Comparison of ENCODE assay signal across 8 mouse cellular contexts in genomic region chr13:113986864-113987562, GRCm38 (mm10).
DNase-seq lines count a peak whose midpoint lies in the region; ATAC-seq lines count a peak whose summit lies in the region.

No protein-coding gene starts in this region.

- H3K4me2 ChIP-seq in hindbrain, embryonic 12.5 days (replicated peaks), result no peak overlapping the region
- H3K4me2 ChIP-seq in hindbrain, embryonic 16.5 days (ENCODE audit: low read length), result no peak overlapping the region

- WGBS in hindbrain, embryonic 10.5 days, result 90% methylated on average over 13 of the region's 13 CpGs
- WGBS in hindbrain, embryonic 12.5 days, result 82% methylated on average over 13 of the region's 13 CpGs
- WGBS in hindbrain, embryonic 16.5 days, result 57% methylated on average over 13 of the region's 13 CpGs

- no peak overlapping the region for H3K9ac ChIP-seq in hindbrain, embryonic 12.5 days
- no peak overlapping the region for H3K9ac ChIP-seq in hindbrain, embryonic 16.5 days (ENCODE audit: low read depth, low read length)

- H3K9me3 ChIP-seq in hindbrain, embryonic 10.5 days, result no peaks in the 10 kb centered on the region
- no peaks in the 10 kb centered on the region for H3K9me3 ChIP-seq in hindbrain, embryonic 12.5 days (replicated peaks)
- H3K9me3 ChIP-seq in hindbrain, embryonic 16.5 days (ENCODE audit: control insufficient read depth, low read length), result no peaks in the 10 kb centered on the region

- H3K27ac ChIP-seq in hindbrain, embryonic 10.5 days, result no peak overlapping the region
- H3K27ac ChIP-seq in hindbrain, embryonic 12.5 days, result no peak overlapping the region
- H3K27ac ChIP-seq in hindbrain, embryonic 16.5 days (ENCODE audit: low read depth, low read length), result no peak overlapping the region

- DNase-seq in hindbrain, embryonic 10.5 days (ENCODE audit: low spot score), result peak; percentile 1
- peak; percentile 44 to 55 for DNase-seq in adrenal gland, adult 18-20 months (ENCODE audit: low spot score in 2 of 2)
- peak; percentile 95 to 97 for DNase-seq in cerebellum, postnatal 14 days
- DNase-seq in spleen, adult 18-20 months, result no peak
- no peak for DNase-seq in embryo, embryonic 9.5 days (ENCODE audit: extremely low spot score)

- peaks cover 6% of the 10 kb centered on the region; the same call in 1 of the 2 replicates for H3K36me3 ChIP-seq in hindbrain, embryonic 10.5 days
- H3K36me3 ChIP-seq in hindbrain, embryonic 12.5 days, result no peaks in the 10 kb centered on the region
- no peaks in the 10 kb centered on the region for H3K36me3 ChIP-seq in hindbrain, embryonic 16.5 days (ENCODE audit: control insufficient read depth, insufficient read depth, low read length)

- peaks cover 9% of the 10 kb centered on the region for H3K4me1 ChIP-seq in hindbrain, embryonic 10.5 days (replicated peaks)
- H3K4me1 ChIP-seq in hindbrain, embryonic 12.5 days, result peaks cover 4% of the 10 kb centered on the region
- H3K4me1 ChIP-seq in hindbrain, embryonic 16.5 days (ENCODE audit: control insufficient read depth, insufficient read depth, low read depth, low read length), result no peaks in the 10 kb centered on the region

- no peaks in the 10 kb centered on the region for H3K27me3 ChIP-seq in hindbrain, embryonic 10.5 days (ENCODE audit: insufficient read depth, poor library complexity, severe bottlenecking)
- no peaks in the 10 kb centered on the region for H3K27me3 ChIP-seq in hindbrain, embryonic 12.5 days
- H3K27me3 ChIP-seq in hindbrain, embryonic 16.5 days (replicated peaks; ENCODE audit: control insufficient read depth, insufficient read depth, low read length), result no peaks in the 10 kb centered on the region

- no peak for ATAC-seq in hindbrain, embryonic 12.5 days (ENCODE audit: low FRiP score)
- peak; percentile 85 for ATAC-seq in hindbrain, embryonic 16.5 days
- no peak for ATAC-seq in activated CD4-positive, CD25-positive, alpha-beta regulatory T cell, adult 4 months

- H3K4me3 ChIP-seq in hindbrain, embryonic 10.5 days, result no peak overlapping the region
- no peak overlapping the region for H3K4me3 ChIP-seq in hindbrain, embryonic 12.5 days
- H3K4me3 ChIP-seq in hindbrain, embryonic 16.5 days (ENCODE audit: low read length), result no peak overlapping the region

Comparison
In these comparisons a context has a peak if more than half of its experiments do, and no peak if none do; other contexts are left out.
1. DNase-seq: peak in hindbrain, embryonic 10.5 days (single experiment), adrenal gland, adult 18-20 months (2 of 2) and cerebellum, postnatal 14 days (2 of 2); none in spleen, adult 18-20 months (0 of 2) and embryo, embryonic 9.5 days (single experiment).